Mouse (Mus musculus) CH12F3 (cell line): ENCODE measurements at regions not wholly inside any gene's neighbourhood (a gene's known extent, or its start where the extent isn't known, plus 50 kb on each side); places are given as distances from the start of the nearest gene placed in this dataset.

Experiments
- in situ Hi-C: fragments of 300-500 bp; cut with MboI; formaldehyde crosslinking; loops from 2 replicates; pipeline ENCODE4 v1.14.3; 2020; ENCODE audit warnings: low sequenced_read_pairs

- in situ Hi-C loops, result no loop called here
These were observed 76.6 kb upstream of the Lrig1 start for GRCm38 (mm10) chr6:94776585-94776984.

GRCm38 (mm10) chr6:94774871-94775270 lies 74.9 kb upstream of the Lrig1 start:
- in situ Hi-C loops, result no loop called here

- in situ Hi-C loops, result no loop called here
These were observed 73.9 kb upstream of the Lrig1 start for GRCm38 (mm10) chr6:94773604-94774486.

- in situ Hi-C loops, result no loop called here
These were observed 73.1 kb upstream of the Lrig1 start for GRCm38 (mm10) chr6:94772868-94773603.

GRCm38 (mm10) chr6:94772391-94772790 lies 72.4 kb upstream of the Lrig1 start:
- in situ Hi-C loops, result no loop called here

- in situ Hi-C loops, result no loop called here
These were observed 68.3 kb upstream of the Lrig1 start for GRCm38 (mm10) chr6:94768230-94768629.

- in situ Hi-C loops, result no loop called here
These were observed 65.8 kb upstream of the Lrig1 start for GRCm38 (mm10) chr6:94765724-94766123.

GRCm38 (mm10) chr6:94761341-94761740 lies 61.4 kb upstream of the Lrig1 start:
- in situ Hi-C loops, result no loop called here

- in situ Hi-C loops, result no loop called here
These were observed 60.7 kb upstream of the Lrig1 start for GRCm38 (mm10) chr6:94760629-94761111.

GRCm38 (mm10) chr6:94759649-94760048 lies 59.7 kb upstream of the Lrig1 start:
- in situ Hi-C loops, result no loop called here

- in situ Hi-C loops, result no loop called here
These were observed 56.0 kb upstream of the Lrig1 start for GRCm38 (mm10) chr6:94756006-94756405.

GRCm38 (mm10) chr6:94755297-94755831 lies 55.4 kb upstream of the Lrig1 start:
- in situ Hi-C loops, result no loop called here

GRCm38 (mm10) chr6:94754522-94754921 lies 54.6 kb upstream of the Lrig1 start:
- in situ Hi-C loops, result no loop called here

- in situ Hi-C loops, result no loop called here
These were observed 51.1 kb upstream of the Lrig1 start for GRCm38 (mm10) chr6:94751101-94751440.

- in situ Hi-C loops, result no loop called here
These were observed 50.5 kb upstream of the Lrig1 start for GRCm38 (mm10) chr6:94750228-94751100.
